Mouse (Mus musculus) kidney, adult 9 months (tissue): ENCODE measurements around the gene Ryr1.

Experiments
- DNase-seq: peaks from one replicate; pipeline ENCODE4 v3.0.0; 2022

Ryr1 gene

GRCm38 (mm10) chr7:29029690-29030656 is 95.0 kb downstream of the Ryr1 start:
- DNase-seq: no peak

- no peak for DNase-seq
Observed at GRCm38 (mm10) chr7:29028761-29029160, 96.2 kb downstream of the Ryr1 start.

DNA sequence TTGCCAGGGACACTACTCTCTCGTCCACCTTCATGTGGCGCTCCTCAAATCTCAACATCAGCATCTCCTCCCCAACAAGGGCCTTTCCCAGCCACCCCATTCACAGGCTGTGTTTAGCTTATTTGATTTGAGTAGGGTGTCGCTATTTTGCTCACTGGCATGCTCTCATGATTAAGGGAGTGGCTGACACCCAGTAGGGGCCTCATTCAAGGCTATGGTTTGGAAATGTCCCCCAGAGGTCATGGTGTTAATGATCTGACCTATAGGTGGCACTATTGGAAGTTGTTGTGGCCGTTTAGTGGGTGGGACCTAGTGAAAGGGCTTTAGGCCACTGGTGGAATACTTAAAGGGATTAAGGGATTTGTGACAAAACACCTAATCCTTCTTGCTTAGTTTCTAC is 98.2 kb downstream of the Ryr1 start:
- DNase-seq: no peak

DNA sequence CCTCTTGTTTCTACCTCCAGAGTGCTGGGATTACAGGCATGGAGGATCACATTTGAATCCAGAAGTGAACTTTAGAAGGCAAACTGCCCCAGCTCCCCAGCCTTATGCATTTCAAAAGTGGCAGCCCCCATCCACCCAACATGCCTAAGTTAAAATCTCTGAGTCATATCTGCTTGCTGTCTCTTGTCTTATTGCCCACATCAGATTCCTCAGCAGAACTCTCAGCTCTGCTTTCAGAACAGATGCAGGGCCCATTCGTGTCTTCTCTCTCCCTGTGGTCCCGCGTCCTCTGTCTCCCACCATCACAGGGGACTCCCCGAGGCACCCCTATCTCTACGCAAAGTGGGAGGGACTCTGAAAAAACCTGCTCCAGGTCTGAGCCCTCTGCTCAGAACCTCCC is 98.8 kb downstream of the Ryr1 start:
- no peak for DNase-seq

- no peak for DNase-seq
Observed at GRCm38 (mm10) chr7:29025566-29025965, 99.4 kb downstream of the Ryr1 start.

GRCm38 (mm10) chr7:29023514-29023913 is 101.5 kb downstream of the Ryr1 start:
- no peak for DNase-seq

- DNase-seq: no peak
Observed at GRCm38 (mm10) chr7:29022479-29022878, 102.5 kb downstream of the Ryr1 start.

GRCm38 (mm10) chr7:29019447-29020220 is 105.3 kb downstream of the Ryr1 start:
- DNase-seq: no peak

- DNase-seq: no peak
Observed at GRCm38 (mm10) chr7:29017222-29017621, 107.8 kb downstream of the Ryr1 start.

- DNase-seq: no peak
Observed at GRCm38 (mm10) chr7:29016440-29016839, 108.5 kb downstream of the Ryr1 start.

- DNase-seq: no peak
Observed at GRCm38 (mm10) chr7:29014984-29015383, 110.0 kb downstream of the Ryr1 start.

DNA sequence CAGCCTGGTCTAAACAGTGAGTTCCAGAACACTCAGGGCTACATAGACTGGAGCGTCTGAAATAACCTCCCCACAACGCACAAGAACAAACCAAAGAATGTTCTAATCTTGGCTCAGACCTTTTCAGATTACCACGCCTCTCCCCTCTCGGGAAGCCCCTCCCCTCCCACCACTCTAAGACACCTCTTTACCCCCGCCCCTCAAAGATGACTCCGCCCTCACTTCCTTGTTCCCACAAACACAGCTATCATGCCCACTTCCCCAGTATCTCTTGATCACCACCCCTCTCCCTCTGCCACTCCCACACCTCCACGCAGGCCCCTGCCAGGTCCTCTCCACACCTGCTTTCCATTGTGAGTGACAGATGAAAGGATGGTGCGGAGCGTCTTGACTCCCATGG is 116.3 kb downstream of the Ryr1 start:
- no peak for DNase-seq

GRCm38 (mm10) chr7:29008171-29008570 is 116.8 kb downstream of the Ryr1 start:
- DNase-seq: no peak

GRCm38 (mm10) chr7:29007224-29008101 is 117.5 kb downstream of the Ryr1 start:
- DNase-seq: no peak

DNA sequence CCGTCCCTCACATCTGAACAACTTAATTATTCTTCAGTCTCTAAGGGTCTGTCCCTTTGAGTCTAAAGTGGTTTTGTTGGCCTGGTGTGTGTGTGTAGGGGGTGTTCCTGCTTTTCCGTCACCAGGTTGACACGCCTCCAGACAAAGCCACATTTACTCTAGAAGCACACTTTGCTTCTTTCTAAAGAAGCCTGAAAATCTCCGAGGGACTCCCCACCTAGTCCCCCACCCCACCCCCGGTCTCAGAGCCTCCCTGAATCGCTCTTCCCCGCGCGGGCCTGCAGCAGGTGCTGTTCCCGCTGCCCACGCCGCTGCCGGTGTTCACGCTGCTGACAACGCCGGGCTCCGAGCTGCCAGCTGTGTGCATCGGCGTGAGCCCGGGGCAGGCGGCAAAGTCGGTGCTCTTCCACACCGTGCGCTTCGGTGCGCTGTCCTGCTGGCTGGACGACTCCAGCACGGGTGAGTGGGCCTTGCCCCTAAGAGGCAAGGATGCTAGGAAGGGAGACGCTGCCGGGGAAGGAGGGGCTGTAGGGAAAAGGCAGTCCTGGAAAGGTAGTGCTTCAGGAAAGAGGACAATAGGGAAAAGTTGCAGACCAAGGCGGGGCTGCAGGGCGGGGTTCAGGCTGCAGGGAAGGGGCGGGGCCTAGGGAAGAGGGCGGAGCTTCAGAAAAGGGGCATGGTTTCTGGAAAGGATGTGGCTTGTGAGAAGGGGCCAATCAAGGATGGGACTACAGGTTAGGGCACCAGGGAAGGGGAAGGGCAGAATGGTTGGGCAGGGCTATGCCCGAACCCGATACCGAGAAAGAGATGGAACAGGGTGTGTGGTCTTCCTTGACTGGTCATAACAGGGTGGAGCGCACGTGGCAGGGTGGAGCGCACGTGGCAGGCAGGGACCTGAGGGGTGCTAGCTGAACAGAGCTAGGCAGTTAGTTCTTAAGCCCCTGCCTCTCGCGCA is 124.1 kb downstream of the Ryr1 start:
- DNase-seq: peak; percentile 42

- no peak for DNase-seq
Observed at GRCm38 (mm10) chr7:28993402-28993801, 131.6 kb downstream of the Ryr1 start.

DNA sequence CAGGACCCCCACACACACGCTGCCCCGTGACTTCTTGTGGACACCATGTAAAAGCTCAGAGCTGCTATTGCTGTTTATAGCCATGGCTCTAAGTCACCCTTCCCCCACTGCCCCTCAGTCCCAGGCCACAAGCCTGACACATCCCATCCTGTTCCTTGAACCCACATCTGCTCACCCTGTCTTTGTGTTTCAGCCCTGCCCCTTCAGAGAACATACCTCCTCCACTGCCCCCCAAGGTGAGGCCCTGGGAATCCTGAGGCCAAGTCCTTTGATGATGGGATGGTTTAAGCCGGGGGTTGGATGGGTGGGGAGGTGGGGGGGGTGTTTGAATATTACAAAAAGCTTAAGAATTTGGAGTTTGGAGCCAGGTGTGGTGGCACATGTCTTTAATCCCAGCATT is 132.0 kb downstream of the Ryr1 start:
- DNase-seq: no peak

GRCm38 (mm10) chr7:28991616-28992015 is 133.4 kb downstream of the Ryr1 start:
- DNase-seq: no peak

- no peak for DNase-seq
Observed at GRCm38 (mm10) chr7:28990766-28991273, 134.2 kb downstream of the Ryr1 start.

DNA sequence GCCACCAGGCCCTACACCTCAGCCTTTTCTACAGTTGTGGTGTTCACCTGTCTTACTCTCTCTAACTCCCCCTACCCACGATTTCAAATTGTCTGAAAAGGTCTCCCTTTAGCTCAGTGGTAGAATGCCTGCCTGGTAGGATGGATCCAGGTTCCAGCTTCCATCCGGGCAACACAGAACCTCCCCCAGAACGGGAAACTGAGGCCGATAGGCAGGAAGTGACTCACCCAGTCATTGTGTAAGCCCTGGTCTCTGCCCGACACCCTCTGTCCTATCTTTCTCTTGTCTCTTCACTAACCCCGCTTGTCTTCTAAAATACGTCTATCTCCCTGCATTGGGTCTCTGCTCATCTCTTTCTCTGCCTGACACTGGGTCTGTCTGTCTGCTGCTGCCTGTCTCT is 139.8 kb downstream of the Ryr1 start:
- no peak for DNase-seq

- no peak for DNase-seq
Observed at GRCm38 (mm10) chr7:28984452-28984851, 140.5 kb downstream of the Ryr1 start.
